Mouse (Mus musculus) bone marrow, adult 2 months (tissue): ENCODE measurements at regions not wholly inside any gene's neighbourhood (a gene's known extent, or its start where the extent isn't known, plus 50 kb on each side); places are given as distances from the start of the nearest gene placed in this dataset.

Source experiments
- CTCF ChIP-seq: fragments of 200-500 bp; IDR thresholded peaks from 2 replicates; pipeline ENCODE4 v1.5.1; 2011; ENCODE audit warnings: low read length, control low read depth; ENCODE audit not compliant: control insufficient read depth, insufficient read depth
- POLR2A ChIP-seq: fragments of 200-500 bp; IDR thresholded peaks from 2 replicates; pipeline ENCODE4 v1.6.1; 2011; ENCODE audit warnings: low read depth, mild to moderate bottlenecking, control low read depth, low read length, borderline replicate concordance; ENCODE audit not compliant: control insufficient read depth

DNA sequence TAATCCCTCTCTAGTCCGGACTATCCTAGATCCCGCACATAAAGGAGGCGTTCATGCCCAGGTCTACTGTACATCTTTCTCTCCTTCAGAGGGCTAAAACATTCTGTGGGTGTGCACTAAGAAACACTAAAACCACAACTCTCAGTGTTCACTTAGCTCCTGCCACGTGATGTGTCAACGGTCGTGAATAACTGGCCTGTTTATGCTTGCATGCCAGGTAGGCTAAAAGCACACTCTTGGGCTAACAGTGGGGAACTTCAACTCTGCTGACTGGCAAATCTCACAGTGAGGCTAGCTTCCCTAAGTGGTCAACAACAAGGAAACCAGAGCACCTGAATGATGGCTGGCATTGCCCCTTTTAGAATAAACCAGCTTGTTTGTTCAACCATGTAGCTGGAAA is 106.3 kb downstream of the Tbx19 start:
- no peak for TF ChIP-seq CTCF
- TF ChIP-seq POLR2A = no peak
